7 mouse cellular contexts compared by ENCODE assay signal in genomic region chr10:4203651-4204050, GRCm38 (mm10).
DNase-seq lines count a peak whose midpoint lies in the region; ATAC-seq and TF ChIP-seq lines count a peak whose summit lies in the region.
"Not testable (repeated sequence)": the region's sequence is repeated elsewhere in the genome, so short reads cannot be mapped to it uniquely, and the experiment has no call there.

No protein-coding gene starts in this region.

- not testable (repeated sequence) for H3K4me2 ChIP-seq in liver, postnatal 0 days (ENCODE audit: low read depth, low read length)

- not testable (repeated sequence) for H3K9ac ChIP-seq in ES-E14 (ENCODE audit: insufficient read depth, low read depth, low read length, poor library complexity, severe bottlenecking); liver, postnatal 0 days (replicated peaks)

- WGBS in kidney, adult 2 months: 56% methylated on average over 6 of the region's 6 CpGs
- WGBS in liver, postnatal 0 days (ENCODE audit: insufficient replicate concordance): 28% methylated on average over 5 of the region's 6 CpGs

- not testable (repeated sequence) for H3K4me1 ChIP-seq in ES-E14 (ENCODE audit: control insufficient read depth in 2 of 2, insufficient read depth in 2 of 2, low read length in 2 of 2, poor library complexity in 1 of 2); kidney, adult 2 months (ENCODE audit: control insufficient read depth, insufficient read depth, low read length); liver, postnatal 0 days (ENCODE audit: insufficient read depth)

- not testable (repeated sequence) for TF ChIP-seq EP300 in liver, postnatal 0 days (IDR thresholded peaks at IDR 0.05; ENCODE audit: low read depth)

- H3K27me3 ChIP-seq in kidney, adult 2 months (replicated peaks; ENCODE audit: control insufficient read depth, insufficient read depth, low read length); liver, postnatal 0 days (ENCODE audit: insufficient read depth, low read length): not testable (repeated sequence)

- not testable (repeated sequence) for H3K9me3 ChIP-seq in ES-E14 (ENCODE audit: control insufficient read depth, insufficient read depth, low read depth, low read length); liver, postnatal 0 days (ENCODE audit: low read length)

- H3K27ac ChIP-seq in ES-E14 (ENCODE audit: insufficient read depth, low read depth, low read length, poor library complexity, severe bottlenecking); kidney, adult 2 months (ENCODE audit: insufficient read depth, low read depth, low read length); liver, postnatal 0 days (ENCODE audit: low read depth): not testable (repeated sequence)

- ATAC-seq in liver, postnatal 0 days: not testable (repeated sequence)

- DNase-seq in 416B (ENCODE audit: low read depth) (peak; percentile 5), ES-E14 (ENCODE audit: low read depth, low spot score) (peak; percentile 72)
- DNase-seq in adrenal gland, postnatal 14 days: peak; percentile 21
- DNase-seq in heart, adult 11 months: peak; percentile 78
- DNase-seq in kidney, adult 2 months: peak; percentile 17
- peak; percentile 25 for DNase-seq in liver, postnatal 0 days
- peak; percentile 29 for DNase-seq in thymus, postnatal 14 days

- not testable (repeated sequence) for H3K36me3 ChIP-seq in ES-E14 (ENCODE audit: control insufficient read depth, insufficient read depth, low read length, poor library complexity, severe bottlenecking); kidney, adult 2 months (ENCODE audit: control insufficient read depth, insufficient read depth, low read length); liver, postnatal 0 days (replicated peaks; ENCODE audit: insufficient read depth, low read length)

- in situ Hi-C loops in ES-E14 (cut with MboI; ENCODE audit: low sequenced_read_pairs in 2 of 2, unreplicated experiment in 2 of 2): not testable (repeated sequence)

- not testable (repeated sequence) for TF ChIP-seq CTCF in kidney, adult 2 months (conservative IDR thresholded peaks at IDR 0.05; ENCODE audit: insufficient read depth, insufficient read length, low read depth, low read length); liver, postnatal 0 days (IDR thresholded peaks at IDR 0.05; ENCODE audit: low read depth)

- H3K4me3 ChIP-seq in ES-E14 (ENCODE audit: insufficient read depth in 1 of 2, low read depth in 1 of 2, low read length in 2 of 2, poor library complexity in 1 of 2, severe bottlenecking in 1 of 2); kidney, adult 2 months (ENCODE audit: insufficient read depth, low read depth, low read length); liver, postnatal 0 days (ENCODE audit: low read depth, low read length): not testable (repeated sequence)

- not testable (repeated sequence) for TF ChIP-seq POLR2A in kidney, adult 2 months (IDR thresholded peaks at IDR 0.05; ENCODE audit: low read depth, low read length)

Comparison
In these comparisons a context has a peak if more than half of its experiments do, and no peak if none do; other contexts are left out.
1. DNase-seq: peak in every context shown above with its lines; median percentile 78 in heart, adult 11 months; 72 in ES-E14; 29 in thymus, postnatal 14 days; 25 in liver, postnatal 0 days; 21 in adrenal gland, postnatal 14 days; 17 in kidney, adult 2 months; 5 in 416B.